Mouse (Mus musculus) brain, adult 2 months (tissue): ENCODE data around the gene Stxbp3.
A peak's percentile ranks its signal among the peaks of the same experiment; 100 is the strongest.
"Not testable (repeated sequence)": the region's sequence is repeated elsewhere in the genome, so short reads cannot be mapped to it uniquely, and the experiment has no call there.

Experiments used
- DNase-seq: peaks from one replicate; pipeline ENCODE4 v3.0.0; 2011; ENCODE audit warnings: low read depth, low spot score

Gene Stxbp3

GRCm38 (mm10) chr3:108857124-108857470, 16.8 kb upstream of the Stxbp3 start:
- no peak for DNase-seq

GRCm38 (mm10) chr3:108856386-108857123, 16.2 kb upstream of the Stxbp3 start:
- peak; percentile 65 for DNase-seq

- peak; percentile 70 for DNase-seq
Observed at GRCm38 (mm10) chr3:108855864-108856263, 15.5 kb upstream of the Stxbp3 start.

GRCm38 (mm10) chr3:108855371-108855770, 15.0 kb upstream of the Stxbp3 start:
- DNase-seq = peak; percentile 96

GRCm38 (mm10) chr3:108853266-108853665, 12.9 kb upstream of the Stxbp3 start:
- no peak for DNase-seq

GRCm38 (mm10) chr3:108851996-108852697, 11.8 kb upstream of the Stxbp3 start:
- peak; percentile 78 for DNase-seq

GRCm38 (mm10) chr3:108851554-108851953, 11.2 kb upstream of the Stxbp3 start:
- no peak for DNase-seq

GRCm38 (mm10) chr3:108851075-108851474, 10.7 kb upstream of the Stxbp3 start:
- DNase-seq = no peak

- DNase-seq = peak; percentile 71
Observed at GRCm38 (mm10) chr3:108850506-108850905, 10.2 kb upstream of the Stxbp3 start.

GRCm38 (mm10) chr3:108846616-108847015, 6.3 kb upstream of the Stxbp3 start:
- DNase-seq = no peak

GRCm38 (mm10) chr3:108844521-108844920, 4.2 kb upstream of the Stxbp3 start:
- DNase-seq = no peak

- DNase-seq = no peak
Observed at GRCm38 (mm10) chr3:108844026-108844425, 3.7 kb upstream of the Stxbp3 start.

- no peak for DNase-seq
Observed at GRCm38 (mm10) chr3:108840716-108841054, 359 bp upstream of the Stxbp3 start.

GRCm38 (mm10) chr3:108839647-108839999, 703 bp downstream of the Stxbp3 start:
- peak; percentile 19 for DNase-seq

- no peak for DNase-seq
Observed at GRCm38 (mm10) chr3:108838980-108839379, 1.3 kb downstream of the Stxbp3 start.

GRCm38 (mm10) chr3:108836931-108837330, 3.4 kb downstream of the Stxbp3 start:
- DNase-seq = no peak

GRCm38 (mm10) chr3:108833717-108834116, 6.6 kb downstream of the Stxbp3 start:
- DNase-seq = not testable (repeated sequence)

GRCm38 (mm10) chr3:108831750-108832149, 8.6 kb downstream of the Stxbp3 start:
- DNase-seq = peak; percentile 35

GRCm38 (mm10) chr3:108830493-108830892, 9.8 kb downstream of the Stxbp3 start:
- DNase-seq = no peak

GRCm38 (mm10) chr3:108815631-108816030, 24.7 kb downstream of the Stxbp3 start:
- DNase-seq = peak; percentile 84

- peak; percentile 43 for DNase-seq
Observed at GRCm38 (mm10) chr3:108810747-108811263, 29.5 kb downstream of the Stxbp3 start.

GRCm38 (mm10) chr3:108805622-108806021, 34.7 kb downstream of the Stxbp3 start:
- DNase-seq = peak; percentile 48

GRCm38 (mm10) chr3:108798375-108798774, 42.0 kb downstream of the Stxbp3 start:
- no peak for DNase-seq
